Mouse (Mus musculus) CD4-positive, CD25-positive, alpha-beta regulatory T cell, adult 9 weeks (primary cell): ENCODE data around the gene Ppia. TPM values are rescaled to one million over a fixed set of nuclear protein-coding genes. Genes with fewer than 3 reads are reported as not detected.

Experiments used
- polyA plus RNA-seq: library from polyadenylated mRNA; unstranded; fragments of 100-300 nt; shearing (Covaris generic); gene quantifications from one replicate; pipeline ENCODE4 v1.2.1, GENCODE M21; 2017

The Ppia gene
- 5,075 TPM for polyA plus RNA-seq

GRCm38 (mm10) chr11:6414751-6415550, at the start of gene Ppia:
Gene Ppia, plus strand, starts transcription at chr11:6415443.

DNA sequence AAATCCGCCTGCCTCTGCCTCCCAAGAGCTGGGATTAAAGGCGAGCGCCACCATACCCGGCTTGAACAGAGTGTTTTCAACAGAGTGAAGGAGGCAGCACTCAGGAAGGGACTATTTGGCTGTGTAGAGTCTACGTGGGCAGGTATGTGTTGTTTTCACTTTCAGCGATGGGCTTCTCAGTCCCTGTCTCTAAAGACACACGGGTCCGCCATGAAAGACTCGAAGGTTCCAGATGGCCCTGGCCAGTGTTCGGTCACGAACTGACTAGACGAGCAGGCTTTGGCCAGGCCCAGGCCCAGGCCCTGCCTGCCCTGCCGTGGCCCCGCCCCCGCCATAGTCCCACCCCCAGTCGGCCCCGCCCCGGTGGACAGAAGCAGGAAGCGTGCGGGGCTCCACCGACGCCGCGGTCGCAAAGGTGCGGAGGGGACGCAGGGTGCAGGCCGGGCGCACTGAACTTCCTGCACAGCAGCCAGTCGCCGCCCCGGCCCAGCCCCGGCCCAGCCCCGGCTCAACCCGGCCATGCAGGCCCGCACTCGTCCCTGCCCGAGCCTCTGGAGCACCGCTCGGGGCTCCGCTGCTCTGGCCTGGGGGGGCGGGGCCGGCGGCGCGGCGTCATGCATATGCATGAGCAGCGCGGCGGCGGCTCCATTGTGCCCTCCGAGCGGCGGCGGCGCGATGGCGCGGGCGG, 26.4 kb upstream of the Ppia start, which contains the start of gene Zmiz2:
Gene Zmiz2, plus strand, starts transcription at position 349 of the 688 bp plus-strand sequence.

GRCm38 (mm10) chr11:6444077-6444853, 29.0 kb downstream of the Ppia start, which contains the start of gene H2afv:
Gene H2afv, minus strand, starts transcription at chr11:6444443.

Other genes with a start within 250 kb of the Ppia start
- gene A730071L15Rik, start 215.4 kb upstream of the Ppia start, polyA plus RNA-seq = 0.36 TPM
- 67.6 TPM for gene Nudcd3, start 215.0 kb upstream of the Ppia start, polyA plus RNA-seq
- gene Npc1l1, start 185.3 kb upstream of the Ppia start, polyA plus RNA-seq = not detected
- 90.3 TPM for gene Ddx56, start 147.7 kb upstream of the Ppia start, polyA plus RNA-seq
- 86.2 TPM for gene Tmed4, start 140.6 kb upstream of the Ppia start, polyA plus RNA-seq
- gene Ogdh, start 123.8 kb upstream of the Ppia start, polyA plus RNA-seq = 225 TPM
- gene Zmiz2, start 26.4 kb upstream of the Ppia start, polyA plus RNA-seq = 27.3 TPM
- 118 TPM for gene H2afv, start 29.0 kb downstream of the Ppia start, polyA plus RNA-seq
- gene Purb, start 60.5 kb downstream of the Ppia start, polyA plus RNA-seq = 8.4 TPM
- 194 TPM for gene Myo1g, start 105.5 kb downstream of the Ppia start, polyA plus RNA-seq
- 377 TPM for gene Ccm2, start 131.4 kb downstream of the Ppia start, polyA plus RNA-seq
- 1.6 TPM for gene Nacad, start 190.6 kb downstream of the Ppia start, polyA plus RNA-seq
- 15.7 TPM for gene Tbrg4, start 210.6 kb downstream of the Ppia start, polyA plus RNA-seq
- gene Wap, start 223.2 kb downstream of the Ppia start, polyA plus RNA-seq = not detected
- gene Ramp3, start 243.1 kb downstream of the Ppia start, polyA plus RNA-seq = 11.7 TPM